Mouse (Mus musculus) stomach, embryonic 16.5 days (tissue): ENCODE measurements around the gene Cyfip2. TPM values are rescaled to one million over a fixed set of nuclear protein-coding genes. Genes with fewer than 3 reads are reported as not detected.

Source experiments
- ATAC-seq: fragments of 200-750 bp; cut with Nextera tagmentation; 2 replicates; pipeline ENCODE4 v1.8.0; 2017; ENCODE audit warnings: moderate number of reproducible peaks, moderate TSS enrichment; ENCODE audit not compliant: insufficient read depth, low FRiP score
- H3K27ac ChIP-seq: fragments of 300-500 bp; sonication (generic); 2 replicates; pipeline ENCODE4 v1.5.1; 2014; ENCODE audit warnings: low read length
- H3K27me3 ChIP-seq: fragments of 300-500 bp; sonication (generic); 2 replicates; pipeline ENCODE4 v1.6.1; 2014; ENCODE audit warnings: low read length, control low read depth, mixed read lengths; ENCODE audit not compliant: control insufficient read depth, insufficient read depth
- H3K36me3 ChIP-seq: fragments of 300-500 bp; sonication (generic); 2 replicates; pipeline ENCODE4 v1.6.1; 2014; ENCODE audit warnings: low read length; ENCODE audit not compliant: control insufficient read depth, insufficient read depth
- H3K4me1 ChIP-seq: fragments of 300-500 bp; sonication (generic); 2 replicates; pipeline ENCODE4 v1.6.1; 2014; ENCODE audit warnings: low read length, control low read depth, mixed read lengths; ENCODE audit not compliant: control insufficient read depth, insufficient read depth
- H3K4me2 ChIP-seq: fragments of 300-500 bp; sonication (generic); 2 replicates; pipeline ENCODE4 v1.6.1; 2014; ENCODE audit warnings: low read depth, low read length, mixed read lengths
- H3K4me3 ChIP-seq: fragments of 300-500 bp; sonication (generic); replicated peaks from 2 replicates; pipeline ENCODE4 v1.5.1; 2014; ENCODE audit warnings: mild to moderate bottlenecking, low read length
- H3K9ac ChIP-seq: fragments of 300-500 bp; sonication (generic); 2 replicates; pipeline ENCODE4 v1.6.1; 2014; ENCODE audit warnings: low read length
- H3K9me3 ChIP-seq: fragments of 300-500 bp; sonication (generic); replicated peaks from 2 replicates; pipeline ENCODE4 v1.6.1; 2016; ENCODE audit warnings: low read length, control low read depth; ENCODE audit not compliant: control insufficient read depth
- WGBS: fragments of 180-500 bp; shearing (Covaris S2); extraction: QIAGEN DNeasy Blood & Tissue Kit; methylation state at CpG from one replicate; pipeline ENCODE4 v1.1.7; 2014; 5-methylcytosine and 5-hydroxymethylcytosine counted together
- polyA plus RNA-seq: library from polyadenylated mRNA; unstranded; fragments of >200 nt; fragmentation: Nextera tagmentation; extraction: Ambion mirVana; gene quantifications from 2 replicates; pipeline ENCODE4 v1.2.1, GENCODE M21; 2015

Gene Cyfip2
- polyA plus RNA-seq, 1 experiment from 2014 or later = 8.1 TPM

DNA sequence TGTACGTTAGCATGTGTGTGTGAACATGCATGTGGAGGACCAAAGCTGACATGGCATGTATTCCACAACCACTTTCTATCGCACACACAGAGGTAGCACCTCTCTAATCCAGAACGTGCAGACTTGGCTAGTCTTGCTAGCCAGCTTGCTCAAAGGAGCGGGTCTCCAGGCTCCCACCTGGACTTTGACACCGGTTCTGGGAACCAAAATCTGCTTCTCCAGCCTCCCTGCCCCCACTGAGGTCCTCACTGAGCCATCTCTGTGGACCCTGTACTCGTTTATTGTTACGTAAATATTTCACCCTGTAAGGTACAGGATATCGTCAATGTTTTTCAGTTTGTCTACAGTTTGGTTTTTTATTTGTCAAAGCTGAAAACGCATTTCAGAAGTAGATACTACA, 10.2 kb downstream of the Cyfip2 start:
- Histone ChIP-seq H3K9me3 (no peaks in the 10 kb centered on the region), H3K9ac (no peak overlapping the region), H3K27me3 (no peaks in the 10 kb centered on the region), H3K4me3 (no peak overlapping the region), H3K4me2 (no peak overlapping the region), H3K4me1 (0 out of 2 replicates have a peak, but pooled peaks cover 10% of the 10 kb centered on the region), H3K36me3 (no peaks in the 10 kb centered on the region), H3K27ac (no peak overlapping the region)
- no peak for ATAC-seq
- 84% methylated on average over 9 of the region's 9 CpGs for WGBS

DNA sequence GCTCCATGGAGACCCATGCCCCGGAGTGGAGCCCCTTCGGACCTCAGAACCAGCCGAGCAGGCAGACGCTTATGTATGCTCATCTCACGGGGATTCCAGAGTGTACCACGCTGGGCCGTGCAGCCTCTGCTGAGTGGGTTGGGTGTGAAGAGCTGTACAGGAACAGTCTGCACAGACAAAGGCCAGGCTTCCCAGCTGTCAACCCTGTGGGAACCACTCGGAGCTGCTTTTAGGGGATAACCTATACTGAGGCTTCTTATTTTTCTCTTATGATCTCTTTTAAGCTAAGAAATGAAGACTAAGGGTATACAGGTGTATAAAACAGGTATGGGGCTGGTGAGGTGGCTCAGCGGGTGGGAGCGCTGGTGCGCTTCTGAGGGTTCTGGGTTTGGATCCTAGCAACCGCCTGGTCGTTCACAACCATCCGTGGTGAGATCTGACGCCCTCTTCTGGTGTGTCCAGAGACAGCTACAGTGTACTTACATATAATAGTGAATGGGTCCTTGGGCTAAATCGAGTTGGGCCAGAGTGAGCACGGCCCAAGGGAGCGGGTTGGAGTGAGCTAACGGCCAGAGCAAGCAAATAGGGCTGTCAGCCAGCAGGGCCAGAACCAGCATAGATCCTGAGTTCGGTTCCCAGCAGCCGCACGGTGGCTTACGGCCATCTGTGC, 10.9 kb downstream of the Cyfip2 start:
- no peaks in the 10 kb centered on the region for H3K9me3 ChIP-seq
- WGBS = 89% methylated on average over 23 of the region's 23 CpGs
- no peak overlapping the region for H3K4me2 ChIP-seq
- H3K27ac ChIP-seq = no peak overlapping the region
- no peak for ATAC-seq
- no peak overlapping the region for H3K4me3 ChIP-seq
- no peaks in the 10 kb centered on the region for H3K27me3 ChIP-seq
- no peak overlapping the region for H3K9ac ChIP-seq
- H3K4me1 ChIP-seq = 0 out of 2 replicates have a peak, but pooled peaks cover 10% of the 10 kb centered on the region
- H3K36me3 ChIP-seq = no peaks in the 10 kb centered on the region

DNA sequence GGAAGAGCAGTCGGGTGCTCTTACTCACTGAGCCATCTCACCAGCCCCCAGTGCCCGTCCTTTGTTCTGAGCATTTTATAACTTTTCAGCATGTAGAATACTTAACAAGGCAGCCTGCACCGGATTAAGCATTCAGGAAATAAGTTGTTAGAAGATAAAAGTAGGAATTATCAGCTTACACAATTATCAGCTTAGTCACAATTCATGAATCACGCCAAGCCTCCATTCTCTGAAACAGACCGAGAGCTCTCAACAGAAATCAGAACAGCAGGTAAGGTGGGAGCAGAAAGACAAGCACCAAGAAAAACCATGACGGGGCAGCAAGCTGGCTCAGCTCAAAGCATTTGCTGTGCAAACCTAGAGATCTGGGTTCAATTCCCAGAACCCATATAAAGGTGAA, 12.8 kb downstream of the Cyfip2 start:
- H3K27me3 ChIP-seq = no peaks in the 10 kb centered on the region
- H3K4me1 ChIP-seq = 0 out of 2 replicates have a peak, but pooled peaks cover 10% of the 10 kb centered on the region
- ATAC-seq = no peak
- no peak overlapping the region for H3K27ac ChIP-seq
- H3K4me2 ChIP-seq = no peak overlapping the region
- H3K36me3 ChIP-seq = no peaks in the 10 kb centered on the region
- WGBS = 70% methylated on average over 6 of the region's 6 CpGs
- H3K4me3 ChIP-seq = no peak overlapping the region
- H3K9ac ChIP-seq = no peak overlapping the region
- no peaks in the 10 kb centered on the region for H3K9me3 ChIP-seq

DNA sequence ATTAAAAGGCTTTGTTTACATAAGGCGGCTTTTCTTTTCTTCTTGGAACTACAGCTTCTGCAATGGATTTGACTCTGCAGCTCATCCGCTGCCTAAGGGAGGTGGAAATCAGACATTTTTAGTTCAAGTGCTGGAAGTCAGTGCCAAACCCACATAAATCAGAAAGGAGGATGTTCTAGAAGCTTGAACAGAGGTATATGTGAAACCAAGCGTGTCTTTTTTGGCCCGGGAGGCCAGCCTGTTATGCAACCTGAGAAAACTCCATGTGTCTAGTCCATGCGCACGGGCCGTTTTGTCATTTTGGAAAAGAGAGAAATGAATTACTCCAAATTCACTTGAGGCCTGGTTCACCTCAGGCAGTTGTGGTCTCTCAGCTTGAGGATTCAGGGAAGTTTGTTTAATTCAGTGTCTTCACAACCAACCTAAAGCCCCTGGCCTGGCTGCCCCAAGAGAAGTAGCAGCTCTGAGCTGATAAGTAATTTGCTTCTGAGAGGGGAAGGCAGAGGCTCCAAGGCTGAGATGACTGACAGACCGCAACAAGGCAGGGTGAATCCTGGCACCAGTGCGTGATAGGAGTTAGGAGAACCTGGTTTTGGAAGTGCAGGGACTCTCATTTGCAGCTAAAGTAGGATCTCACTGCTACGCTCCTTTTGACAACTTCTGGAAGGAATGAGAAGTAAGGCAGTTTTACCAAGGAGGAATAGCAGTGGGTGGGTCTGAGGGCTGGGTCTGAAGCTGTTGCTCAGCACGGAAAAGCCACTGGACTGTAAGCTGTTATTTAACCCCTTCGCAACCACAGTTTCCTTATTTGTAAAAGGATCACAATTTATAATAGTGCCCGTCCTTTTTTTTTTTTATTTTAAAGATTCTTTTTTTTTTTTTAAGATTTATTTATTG, 13.5 kb downstream of the Cyfip2 start:
- H3K4me2 ChIP-seq = no peak overlapping the region
- H3K4me3 ChIP-seq = no peak overlapping the region
- 0 out of 2 replicates have a peak, but pooled peaks cover 10% of the 10 kb centered on the region for H3K4me1 ChIP-seq
- no peak overlapping the region; the same call in 1 of the 2 replicates for H3K27ac ChIP-seq
- no peaks in the 10 kb centered on the region for H3K9me3 ChIP-seq
- WGBS = 50% methylated on average over 13 of the region's 13 CpGs
- no peaks in the 10 kb centered on the region for H3K36me3 ChIP-seq
- H3K27me3 ChIP-seq = no peaks in the 10 kb centered on the region
- ATAC-seq = no peak
- H3K9ac ChIP-seq = no peak overlapping the region

DNA sequence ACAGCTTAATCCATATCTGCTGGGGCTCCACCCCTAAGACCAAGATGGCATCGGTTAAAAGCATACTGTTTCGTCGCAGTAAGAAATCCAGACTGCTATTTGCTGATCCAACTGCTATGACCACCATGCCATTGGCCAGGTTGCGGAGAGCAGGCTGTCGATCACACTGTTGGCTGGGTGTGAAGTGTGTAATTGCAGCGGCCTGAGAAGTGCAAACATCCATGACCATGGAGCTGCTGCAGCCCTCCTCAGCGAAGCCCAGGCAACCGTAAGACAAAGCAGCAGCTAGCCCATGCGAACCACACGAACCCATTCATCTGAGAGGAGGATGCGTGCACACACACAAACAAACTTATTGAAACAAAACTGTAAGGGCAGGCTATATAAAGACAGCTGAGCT, 18.3 kb downstream of the Cyfip2 start:
- 81% methylated on average over 11 of the region's 11 CpGs for WGBS
- ATAC-seq = no peak
- no peak overlapping the region for H3K9ac ChIP-seq

DNA sequence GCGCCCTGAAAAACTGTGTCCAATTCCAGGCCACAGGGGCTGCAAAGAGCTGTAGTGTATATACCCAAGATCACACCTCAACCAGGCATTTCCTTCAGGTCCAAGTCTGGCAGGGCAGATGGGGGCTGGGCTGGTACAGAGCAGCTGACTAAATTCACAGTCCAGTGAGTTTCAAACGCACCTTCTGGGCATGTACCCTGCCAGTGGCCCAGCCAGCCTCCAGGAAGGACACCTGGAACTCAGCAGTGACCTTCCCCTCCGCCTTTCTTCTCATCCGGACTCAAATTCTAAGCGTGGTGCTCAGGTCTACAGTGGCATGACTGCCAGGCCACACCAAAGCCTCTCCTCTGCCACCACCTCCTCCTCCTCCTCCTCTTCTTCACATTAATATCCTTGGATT, 19.2 kb downstream of the Cyfip2 start:
- WGBS = 90% methylated on average over 5 of the region's 5 CpGs
- no peak for ATAC-seq
- H3K4me1 ChIP-seq = 0 out of 2 replicates have a peak, but pooled peaks cover under 1% of the 10 kb centered on the region

More for the DNA sequence above, 18.3 kb downstream of the Cyfip2 start:
- Histone ChIP-seq H3K4me2 (no peak overlapping the region), H3K4me1 (0 out of 2 replicates have a peak, but pooled peaks cover 9% of the 10 kb centered on the region), H3K27me3 (no peaks in the 10 kb centered on the region), H3K27ac (no peak overlapping the region), H3K9me3 (no peaks in the 10 kb centered on the region), H3K36me3 (no peaks in the 10 kb centered on the region), H3K4me3 (no peak overlapping the region)

DNA sequence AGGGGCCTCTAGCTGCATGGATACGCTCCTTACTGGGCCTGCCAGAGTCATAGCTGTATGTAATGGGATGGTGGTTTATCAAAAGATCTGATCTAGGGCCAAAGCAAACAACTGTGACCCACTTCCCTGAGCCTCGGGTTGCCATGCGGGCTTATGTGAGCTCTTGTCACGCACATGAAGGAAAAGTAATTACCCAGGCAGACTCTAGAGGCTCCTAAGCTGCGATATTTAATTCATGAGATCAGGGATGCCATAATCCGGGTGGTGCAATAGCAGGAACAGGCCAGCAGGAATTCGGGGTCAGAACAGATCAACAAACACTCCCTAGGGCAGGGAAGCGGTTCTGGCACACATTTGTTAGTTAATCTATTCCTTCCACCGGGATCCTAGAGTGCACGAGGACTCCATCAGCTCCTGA, 21.7 kb downstream of the Cyfip2 start:
- no peak overlapping the region for H3K9ac ChIP-seq
- no peaks in the 10 kb centered on the region for H3K4me1 ChIP-seq
- H3K9me3 ChIP-seq = no peaks in the 10 kb centered on the region
- WGBS = 32% methylated on average over 10 of the region's 10 CpGs
- H3K36me3 ChIP-seq = no peaks in the 10 kb centered on the region
- no peak overlapping the region for H3K27ac ChIP-seq
- H3K4me2 ChIP-seq = no peak overlapping the region
- H3K27me3 ChIP-seq = no peaks in the 10 kb centered on the region
- no peak for ATAC-seq
- no peak overlapping the region for H3K4me3 ChIP-seq

More for the DNA sequence above, 19.2 kb downstream of the Cyfip2 start:
- H3K27ac ChIP-seq = no peak overlapping the region
- no peaks in the 10 kb centered on the region for H3K36me3 ChIP-seq
- no peak overlapping the region for H3K4me3 ChIP-seq
- H3K9me3 ChIP-seq = no peaks in the 10 kb centered on the region
- H3K9ac ChIP-seq = no peak overlapping the region
- H3K4me2 ChIP-seq = no peak overlapping the region
- H3K27me3 ChIP-seq = no peaks in the 10 kb centered on the region

DNA sequence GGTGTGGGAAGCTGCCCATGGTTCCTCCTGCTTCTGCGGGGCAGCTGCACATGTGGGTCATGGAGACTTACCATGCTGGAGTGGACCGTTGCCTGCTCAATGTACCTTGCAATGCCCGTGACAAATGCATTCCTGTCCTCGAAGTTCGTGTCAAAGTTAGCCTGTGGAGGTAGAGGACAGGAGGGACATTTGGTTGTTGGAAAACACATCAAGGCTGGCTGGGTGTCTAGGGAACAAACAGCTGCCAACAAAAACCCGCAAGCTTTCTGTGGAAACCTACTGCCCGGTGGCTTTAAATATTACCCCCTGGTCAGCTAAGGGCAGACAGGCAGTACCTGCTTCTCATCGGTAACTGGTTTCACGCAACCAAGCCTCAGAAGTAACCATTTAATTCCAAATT, 23.1 kb downstream of the Cyfip2 start:
- H3K9ac ChIP-seq = no peak overlapping the region
- no peak overlapping the region for H3K4me2 ChIP-seq
- no peaks in the 10 kb centered on the region for H3K36me3 ChIP-seq
- no peaks in the 10 kb centered on the region for H3K4me1 ChIP-seq
- no peaks in the 10 kb centered on the region for H3K27me3 ChIP-seq
- ATAC-seq = no peak
- no peaks in the 10 kb centered on the region for H3K9me3 ChIP-seq
- H3K4me3 ChIP-seq = no peak overlapping the region
- no peak overlapping the region for H3K27ac ChIP-seq
- 92% methylated on average over 9 of the region's 9 CpGs for WGBS

DNA sequence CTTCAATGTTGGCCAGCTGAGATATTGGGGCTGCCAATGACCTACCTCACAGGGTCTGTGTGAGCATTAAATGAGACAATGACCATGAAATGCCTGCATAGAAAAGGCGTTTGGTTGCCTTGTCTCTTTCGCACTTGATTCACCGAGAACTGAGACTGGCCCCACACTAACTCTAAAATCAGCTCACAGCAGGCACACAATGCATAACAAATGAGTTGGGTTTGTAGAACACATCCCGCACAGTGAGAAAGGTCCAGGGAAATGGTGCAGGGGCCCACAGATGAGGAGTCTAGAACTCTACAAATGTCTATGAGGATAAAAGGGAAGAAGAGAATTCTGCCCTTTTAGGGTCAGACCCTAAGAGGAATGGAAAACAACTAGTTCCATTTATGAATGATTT, 23.6 kb downstream of the Cyfip2 start:
- Histone ChIP-seq H3K9me3 (no peaks in the 10 kb centered on the region), H3K27me3 (no peaks in the 10 kb centered on the region), H3K27ac (no peak overlapping the region), H3K9ac (no peak overlapping the region), H3K36me3 (no peaks in the 10 kb centered on the region), H3K4me3 (no peak overlapping the region), H3K4me2 (no peak overlapping the region), H3K4me1 (no peaks in the 10 kb centered on the region)
- WGBS = 90% methylated on average over 4 of the region's 4 CpGs
- ATAC-seq = no peak
